Mouse (Mus musculus) embryonic facial prominence, embryonic 10.5 days (tissue): ENCODE data around the gene Fxyd2. TPM values are rescaled to one million over a fixed set of nuclear protein-coding genes. Genes with fewer than 3 reads are reported as not detected.

ENCODE experiments used
- DNase-seq: peaks from one replicate; pipeline ENCODE4 v3.0.0-alpha.2; 2017; ENCODE audit warnings: low spot score
- H3K27ac ChIP-seq: fragments of 300-500 bp; sonication (generic); replicated peaks from 2 replicates; pipeline ENCODE4 v1.5.1; 2016; ENCODE audit warnings: mild to moderate bottlenecking
- H3K27me3 ChIP-seq: fragments of 300-500 bp; sonication (generic); replicated peaks from 2 replicates; pipeline ENCODE4 v1.6.1; 2016; ENCODE audit warnings: low read depth, mild to moderate bottlenecking; ENCODE audit not compliant: poor library complexity, severe bottlenecking
- H3K36me3 ChIP-seq: fragments of 300-500 bp; sonication (generic); replicated peaks from 2 replicates; pipeline ENCODE4 v1.6.1; 2016; ENCODE audit warnings: mild to moderate bottlenecking, moderate library complexity
- H3K4me1 ChIP-seq: fragments of 300-500 bp; sonication (generic); 2 replicates; pipeline ENCODE4 v1.6.1; 2016
- H3K4me3 ChIP-seq: fragments of 300-500 bp; sonication (generic); 2 replicates; pipeline ENCODE4 v1.5.1; 2016; ENCODE audit warnings: mild to moderate bottlenecking, moderate library complexity
- H3K9me3 ChIP-seq: fragments of 300-500 bp; sonication (generic); 2 replicates; pipeline ENCODE4 v1.6.1; 2016; ENCODE audit warnings: mild to moderate bottlenecking
- WGBS: fragments of 180-500 bp; shearing (Covaris S2); methylation state at CpG from one replicate; pipeline ENCODE4 v1.1.7; 2016; 5-methylcytosine and 5-hydroxymethylcytosine counted together
- polyA plus RNA-seq: library from polyadenylated mRNA; unstranded; fragments of >200 nt; fragmentation: Nextera tagmentation; extraction: Ambion mirVana; gene quantifications from 2 replicates; pipeline ENCODE4 v1.2.1, GENCODE M21; 2016

The Fxyd2 gene
- polyA plus RNA-seq, 1 experiment from 2014 or later, result 0.76 TPM

GRCm38 (mm10) chr9:45432639-45433038, 33.2 kb downstream of the Fxyd2 start:
- Histone ChIP-seq H3K27ac (no peak overlapping the region), H3K9me3 (no peaks in the 10 kb centered on the region), H3K36me3 (no peaks in the 10 kb centered on the region), H3K4me1 (peaks cover 28% of the 10 kb centered on the region), H3K27me3 (peaks cover 76% of the 10 kb centered on the region), H3K4me3 (no peak overlapping the region)
- WGBS, result 74% methylated on average over 12 of the region's 12 CpGs
- DNase-seq, result no peak

- WGBS, result 83% methylated on average over 9 of the region's 9 CpGs
- peaks cover 71% of the 10 kb centered on the region for H3K27me3 ChIP-seq
Observed at GRCm38 (mm10) chr9:45433119-45433518, 33.6 kb downstream of the Fxyd2 start.

GRCm38 (mm10) chr9:45434171-45434570, 34.7 kb downstream of the Fxyd2 start:
- no peaks in the 10 kb centered on the region for H3K9me3 ChIP-seq
- no peaks in the 10 kb centered on the region for H3K36me3 ChIP-seq
- no peak for DNase-seq
- H3K4me3 ChIP-seq, result no peak overlapping the region
- peaks cover 28% of the 10 kb centered on the region for H3K4me1 ChIP-seq
- H3K27me3 ChIP-seq, result peaks cover 61% of the 10 kb centered on the region
- no peak overlapping the region for H3K27ac ChIP-seq
- 83% methylated on average over 2 of the region's 2 CpGs for WGBS

More at GRCm38 (mm10) chr9:45433119-45433518, 33.6 kb downstream of the Fxyd2 start:
- Histone ChIP-seq H3K27ac (no peak overlapping the region), H3K4me1 (peaks cover 28% of the 10 kb centered on the region), H3K9me3 (no peaks in the 10 kb centered on the region), H3K36me3 (no peaks in the 10 kb centered on the region), H3K4me3 (no peak overlapping the region)
- DNase-seq, result no peak

- Histone ChIP-seq H3K9me3 (no peaks in the 10 kb centered on the region), H3K4me1 (peaks cover 18% of the 10 kb centered on the region; the same call in 1 of the 2 replicates), H3K27ac (no peak overlapping the region), H3K4me3 (no peak overlapping the region), H3K36me3 (no peaks in the 10 kb centered on the region), H3K27me3 (peaks cover 23% of the 10 kb centered on the region)
- no peak for DNase-seq
- 78% methylated on average over 4 of the region's 4 CpGs for WGBS
Observed at GRCm38 (mm10) chr9:45439025-45439424, 39.6 kb downstream of the Fxyd2 start.

GRCm38 (mm10) chr9:45440083-45440784, 40.8 kb downstream of the Fxyd2 start:
- H3K4me1 ChIP-seq, result peaks cover 22% of the 10 kb centered on the region; the same call in 1 of the 2 replicates
- H3K36me3 ChIP-seq, result no peaks in the 10 kb centered on the region
- H3K27me3 ChIP-seq, result peaks cover 11% of the 10 kb centered on the region
- H3K27ac ChIP-seq, result no peak overlapping the region
- no peak overlapping the region for H3K4me3 ChIP-seq
- no peaks in the 10 kb centered on the region for H3K9me3 ChIP-seq
- 83% methylated on average over 16 of the region's 16 CpGs for WGBS
- no peak for DNase-seq

- Histone ChIP-seq H3K9me3 (no peaks in the 10 kb centered on the region), H3K4me1 (peaks cover 33% of the 10 kb centered on the region), H3K4me3 (no peak overlapping the region), H3K27ac (no peak overlapping the region; the same call in 1 of the 2 replicates), H3K36me3 (no peaks in the 10 kb centered on the region), H3K27me3 (peaks cover 46% of the 10 kb centered on the region)
- no peak for DNase-seq
- WGBS, result 91% methylated on average over 5 of the region's 5 CpGs
Observed at GRCm38 (mm10) chr9:45444251-45444798, 44.9 kb downstream of the Fxyd2 start.

GRCm38 (mm10) chr9:45449658-45450057, 50.2 kb downstream of the Fxyd2 start:
- Histone ChIP-seq H3K27ac (no peak overlapping the region), H3K4me1 (peaks cover 14% of the 10 kb centered on the region; the same call in 1 of the 2 replicates), H3K9me3 (no peaks in the 10 kb centered on the region), H3K27me3 (peaks cover 35% of the 10 kb centered on the region), H3K36me3 (no peaks in the 10 kb centered on the region), H3K4me3 (no peak overlapping the region)
- 83% methylated on average over 4 of the region's 4 CpGs for WGBS
- DNase-seq, result no peak

- DNase-seq, result no peak
- WGBS, result 89% methylated on average over 4 of the region's 4 CpGs
Observed at GRCm38 (mm10) chr9:45451346-45451745, 51.9 kb downstream of the Fxyd2 start.

GRCm38 (mm10) chr9:45454032-45454431, 54.6 kb downstream of the Fxyd2 start:
- H3K4me1 ChIP-seq, result peaks cover 6% of the 10 kb centered on the region; the same call in 1 of the 2 replicates
- no peaks in the 10 kb centered on the region for H3K36me3 ChIP-seq
- 90% methylated on average over 10 of the region's 10 CpGs for WGBS
- H3K9me3 ChIP-seq, result no peaks in the 10 kb centered on the region
- no peak overlapping the region for H3K27ac ChIP-seq
- H3K27me3 ChIP-seq, result peaks cover 6% of the 10 kb centered on the region
- DNase-seq, result no peak
- H3K4me3 ChIP-seq, result no peak overlapping the region

More at GRCm38 (mm10) chr9:45451346-45451745, 51.9 kb downstream of the Fxyd2 start:
- Histone ChIP-seq H3K9me3 (no peaks in the 10 kb centered on the region), H3K4me1 (peaks cover 5% of the 10 kb centered on the region; the same call in 1 of the 2 replicates), H3K27me3 (peaks cover 28% of the 10 kb centered on the region), H3K4me3 (no peak overlapping the region), H3K36me3 (no peaks in the 10 kb centered on the region), H3K27ac (no peak overlapping the region)

GRCm38 (mm10) chr9:45454889-45455610, 55.6 kb downstream of the Fxyd2 start:
- H3K4me3 ChIP-seq, result no peak overlapping the region
- WGBS, result 71% methylated on average over 8 of the region's 8 CpGs
- peaks cover 6% of the 10 kb centered on the region; the same call in 1 of the 2 replicates for H3K4me1 ChIP-seq
- DNase-seq, result no peak
- H3K36me3 ChIP-seq, result no peaks in the 10 kb centered on the region
- H3K27ac ChIP-seq, result no peak overlapping the region
- H3K27me3 ChIP-seq, result peaks cover 5% of the 10 kb centered on the region; the same call in 1 of the 2 replicates
- H3K9me3 ChIP-seq, result no peaks in the 10 kb centered on the region

- Histone ChIP-seq H3K27me3 (peaks cover 5% of the 10 kb centered on the region; the same call in 1 of the 2 replicates), H3K4me1 (peaks cover 6% of the 10 kb centered on the region; the same call in 1 of the 2 replicates), H3K4me3 (no peak overlapping the region), H3K27ac (no peak overlapping the region), H3K36me3 (no peaks in the 10 kb centered on the region), H3K9me3 (no peaks in the 10 kb centered on the region)
- no peak for DNase-seq
- 55% methylated on average over 7 of the region's 7 CpGs for WGBS
Observed at GRCm38 (mm10) chr9:45457200-45457599, 57.7 kb downstream of the Fxyd2 start.

GRCm38 (mm10) chr9:45458363-45458762, 58.9 kb downstream of the Fxyd2 start:
- no peak for DNase-seq
- Histone ChIP-seq H3K36me3 (no peaks in the 10 kb centered on the region), H3K27ac (no peak overlapping the region), H3K27me3 (peaks cover 5% of the 10 kb centered on the region; the same call in 1 of the 2 replicates), H3K9me3 (no peaks in the 10 kb centered on the region), H3K4me3 (no peak overlapping the region), H3K4me1 (peaks cover 6% of the 10 kb centered on the region; the same call in 1 of the 2 replicates)
- whole genome bisulfite sequencing, result 65% methylated on average over 14 of the region's 14 CpGs
